Mouse (Mus musculus): Measurements from ENCODE around the gene Myh9. TPM values are rescaled to one million over a fixed set of nuclear protein-coding genes. Genes with fewer than 3 reads are reported as not detected.

The Myh9 gene
- polyA plus RNA-seq, 1 experiment from 2014 or later = 55.4 TPM

DNA sequence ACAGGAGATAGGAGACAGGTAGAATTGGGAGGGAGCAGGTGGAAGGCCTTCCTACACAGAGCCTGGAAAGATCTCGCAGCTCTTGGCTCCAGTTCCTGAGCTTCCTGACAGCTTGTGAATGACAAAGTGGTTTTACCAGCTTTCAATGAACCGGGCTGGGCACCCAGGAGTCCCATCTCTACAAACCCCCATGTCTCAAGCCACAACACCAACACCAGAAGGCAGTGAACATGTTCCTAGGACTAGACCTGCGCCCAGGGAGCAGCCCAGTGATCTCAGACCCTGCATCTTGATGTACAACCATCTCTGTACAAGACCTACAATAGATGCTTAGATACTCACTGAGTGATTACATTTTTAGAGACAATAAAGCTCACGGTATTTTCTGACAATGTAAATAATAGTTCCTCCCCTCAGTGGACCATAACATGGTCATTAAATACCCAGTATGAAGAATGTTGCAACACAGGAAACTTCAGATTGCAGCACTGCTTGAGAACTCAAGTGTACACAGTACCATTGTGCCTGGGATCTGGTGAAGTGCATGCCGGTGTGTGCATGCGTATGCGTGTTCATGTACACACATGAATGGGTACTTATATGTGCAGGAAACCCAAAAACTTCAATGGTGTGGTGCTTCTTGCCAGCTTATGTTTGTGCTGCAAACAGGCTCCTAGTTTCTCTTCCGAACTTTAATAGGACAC is 10.1 kb downstream of the Myh9 start:
- H3K9me3 ChIP-seq (ENCODE audit: low read length) = no peaks in the 10 kb centered on the region
- peaks cover 88% of the 10 kb centered on the region for H3K4me1 ChIP-seq (ENCODE audit: insufficient read depth, low read length)
- WGBS = 67% methylated on average over 8 of the region's 8 CpGs
- 0 out of 2 replicates have a peak overlapping the region, but pooled peaks have one; percentile 0 for H3K9ac ChIP-seq (replicated peaks; ENCODE audit: low read length)
- no peak overlapping the region for H3K4me3 ChIP-seq (ENCODE audit: low read length)
- H3K36me3 ChIP-seq (ENCODE audit: insufficient read depth, low read length) = peaks cover 7% of the 10 kb centered on the region; the same call in 1 of the 2 replicates
- peak overlapping the region; percentile 62 for H3K27ac ChIP-seq (ENCODE audit: low read length)
- no peak for ATAC-seq (ENCODE audit: low FRiP score, low TSS enrichment)
- no peaks in the 10 kb centered on the region for H3K27me3 ChIP-seq (ENCODE audit: insufficient read depth, low read length)
- no peak overlapping the region for H3K4me2 ChIP-seq (replicated peaks; ENCODE audit: low read depth, low read length)

DNA sequence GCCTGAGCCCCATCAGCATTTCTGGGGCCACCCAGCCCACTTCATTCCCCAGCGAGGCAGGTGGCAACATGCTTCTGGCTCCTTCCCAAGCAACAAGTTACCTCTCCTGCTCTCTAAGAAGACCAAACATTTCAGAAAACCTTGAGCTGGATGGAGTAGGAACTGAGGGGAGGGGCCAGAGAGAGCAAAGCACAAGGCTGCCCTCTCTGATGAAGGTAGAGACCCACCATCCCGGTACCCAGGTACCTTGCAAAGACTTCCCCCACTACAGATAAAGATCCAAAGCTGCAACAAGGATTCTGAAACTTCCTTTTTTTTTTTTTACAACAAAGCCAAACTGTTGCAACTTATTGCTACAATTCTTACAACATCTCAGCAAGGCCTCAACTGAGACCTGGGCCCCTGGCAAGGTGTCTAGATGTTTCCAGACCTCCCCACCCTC is 10.8 kb downstream of the Myh9 start:
- peak overlapping the region; percentile 62 for H3K27ac ChIP-seq (ENCODE audit: low read length)
- H3K4me2 ChIP-seq (replicated peaks; ENCODE audit: low read depth, low read length) = no peak overlapping the region
- no peak for ATAC-seq (ENCODE audit: low FRiP score, low TSS enrichment)
- WGBS = 74% methylated on average over 2 of the region's 2 CpGs
- H3K4me3 ChIP-seq (ENCODE audit: low read length) = no peak overlapping the region
- peaks cover 7% of the 10 kb centered on the region; the same call in 1 of the 2 replicates for H3K36me3 ChIP-seq (ENCODE audit: insufficient read depth, low read length)
- H3K4me1 ChIP-seq (ENCODE audit: insufficient read depth, low read length) = peaks cover 87% of the 10 kb centered on the region
- no peaks in the 10 kb centered on the region for H3K27me3 ChIP-seq (ENCODE audit: insufficient read depth, low read length)
- H3K9ac ChIP-seq (replicated peaks; ENCODE audit: low read length) = no peak overlapping the region
- no peaks in the 10 kb centered on the region for H3K9me3 ChIP-seq (ENCODE audit: low read length)

DNA sequence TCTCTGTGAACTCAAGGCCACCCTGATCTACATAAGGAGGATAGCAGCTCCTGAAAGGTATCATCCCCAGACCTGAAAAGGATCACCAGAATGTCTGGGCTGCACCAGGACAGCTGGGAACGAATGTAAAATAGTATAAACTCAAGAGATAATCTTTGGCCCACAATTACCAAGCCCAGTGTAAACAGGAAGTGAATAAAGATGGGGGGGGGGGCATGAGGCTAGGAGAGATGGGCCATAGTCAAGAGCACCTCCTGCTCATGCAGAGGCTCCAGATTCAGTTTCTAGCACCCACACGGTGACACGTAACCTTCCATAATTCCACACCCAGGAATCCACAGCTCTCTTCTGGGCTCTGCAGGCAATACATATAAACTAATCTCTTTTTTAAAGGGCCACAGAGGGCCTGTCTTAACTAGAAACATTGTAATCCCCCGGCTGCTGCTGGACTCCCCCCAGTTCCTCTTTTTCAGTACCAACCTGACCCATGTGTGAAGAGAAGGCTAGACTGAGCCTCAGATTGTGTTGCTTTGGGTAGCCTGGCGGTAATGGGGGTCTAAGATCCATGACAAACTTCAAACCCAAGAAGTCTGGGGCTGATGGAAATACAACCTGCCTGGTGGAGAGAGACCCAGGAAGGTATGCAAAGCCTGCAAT is 11.4 kb downstream of the Myh9 start:
- 83% methylated on average over 5 of the region's 5 CpGs for WGBS
- H3K9me3 ChIP-seq (ENCODE audit: low read length) = no peaks in the 10 kb centered on the region
- H3K36me3 ChIP-seq (ENCODE audit: insufficient read depth, low read length) = peaks cover 7% of the 10 kb centered on the region; the same call in 1 of the 2 replicates
- H3K4me1 ChIP-seq (ENCODE audit: insufficient read depth, low read length) = peaks cover 86% of the 10 kb centered on the region
- H3K9ac ChIP-seq (replicated peaks; ENCODE audit: low read length) = no peak overlapping the region
- H3K4me3 ChIP-seq (ENCODE audit: low read length) = no peak overlapping the region
- peak overlapping the region; percentile 62 for H3K27ac ChIP-seq (ENCODE audit: low read length)
- H3K4me2 ChIP-seq (replicated peaks; ENCODE audit: low read depth, low read length) = no peak overlapping the region
- H3K27me3 ChIP-seq (ENCODE audit: insufficient read depth, low read length) = no peaks in the 10 kb centered on the region
- no peak for ATAC-seq (ENCODE audit: low FRiP score, low TSS enrichment)

DNA sequence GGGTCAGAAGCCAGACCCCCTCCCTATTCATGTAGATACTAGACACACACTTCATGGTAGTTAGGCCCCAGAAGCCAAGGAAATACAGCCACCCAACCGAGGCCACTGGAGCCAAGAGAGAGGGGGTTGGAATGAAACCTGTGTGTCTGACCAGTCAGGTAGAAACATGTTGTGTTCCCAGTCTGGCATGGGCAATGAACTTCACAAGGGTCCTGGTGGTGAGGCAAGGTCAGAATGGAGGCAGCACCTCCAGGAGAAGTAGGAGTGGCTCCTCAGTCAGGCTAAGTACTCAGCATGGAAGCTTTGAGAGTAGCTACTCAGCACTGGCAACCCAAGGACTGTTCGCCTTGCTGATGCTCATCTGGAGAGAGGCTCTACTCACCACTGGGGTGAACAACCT is 12.4 kb downstream of the Myh9 start:
- Histone ChIP-seq H3K9me3 (ENCODE audit: low read length) (no peaks in the 10 kb centered on the region), H3K9ac (replicated peaks; ENCODE audit: low read length) (no peak overlapping the region), H3K36me3 (ENCODE audit: insufficient read depth, low read length) (peaks cover 7% of the 10 kb centered on the region; the same call in 1 of the 2 replicates), H3K4me3 (ENCODE audit: low read length) (no peak overlapping the region), H3K4me2 (replicated peaks; ENCODE audit: low read depth, low read length) (no peak overlapping the region), H3K27me3 (ENCODE audit: insufficient read depth, low read length) (no peaks in the 10 kb centered on the region), H3K27ac (ENCODE audit: low read length) (peak overlapping the region; percentile 85), H3K4me1 (ENCODE audit: insufficient read depth, low read length) (peaks cover 80% of the 10 kb centered on the region)
- ATAC-seq (ENCODE audit: low FRiP score, low TSS enrichment) = no peak; the same call in 1 of the 2 replicates
- WGBS = 70% methylated on average over 2 of the region's 2 CpGs

DNA sequence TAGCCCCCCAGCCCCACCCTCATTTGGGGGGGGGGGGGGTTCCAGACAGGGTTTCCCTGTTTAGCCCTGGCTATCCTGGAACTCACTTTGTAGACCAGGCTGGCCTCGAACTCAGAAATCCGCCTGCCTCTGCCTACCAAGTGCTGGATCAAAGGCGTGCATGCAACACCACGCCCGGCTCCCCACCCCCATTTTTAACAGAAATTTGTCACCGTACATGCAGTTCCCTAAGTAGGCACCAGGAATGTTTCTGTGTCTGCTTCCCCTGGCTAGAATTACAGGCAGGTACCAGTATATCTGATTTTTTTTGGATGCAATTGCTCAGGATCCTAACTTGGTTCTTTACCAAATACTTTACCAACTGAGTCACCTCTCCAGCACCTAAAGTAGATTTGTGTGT is 13.1 kb downstream of the Myh9 start:
- Histone ChIP-seq H3K4me2 (replicated peaks; ENCODE audit: low read depth, low read length) (no peak overlapping the region), H3K9me3 (ENCODE audit: low read length) (no peaks in the 10 kb centered on the region), H3K27ac (ENCODE audit: low read length) (peak overlapping the region; percentile 85), H3K27me3 (ENCODE audit: insufficient read depth, low read length) (no peaks in the 10 kb centered on the region), H3K4me3 (ENCODE audit: low read length) (no peak overlapping the region), H3K9ac (replicated peaks; ENCODE audit: low read length) (no peak overlapping the region), H3K4me1 (ENCODE audit: insufficient read depth, low read length) (peaks cover 80% of the 10 kb centered on the region), H3K36me3 (ENCODE audit: insufficient read depth, low read length) (peaks cover 7% of the 10 kb centered on the region; the same call in 1 of the 2 replicates)
- no peak for ATAC-seq (ENCODE audit: low FRiP score, low TSS enrichment)
- 94% methylated on average over 6 of the region's 6 CpGs for WGBS

DNA sequence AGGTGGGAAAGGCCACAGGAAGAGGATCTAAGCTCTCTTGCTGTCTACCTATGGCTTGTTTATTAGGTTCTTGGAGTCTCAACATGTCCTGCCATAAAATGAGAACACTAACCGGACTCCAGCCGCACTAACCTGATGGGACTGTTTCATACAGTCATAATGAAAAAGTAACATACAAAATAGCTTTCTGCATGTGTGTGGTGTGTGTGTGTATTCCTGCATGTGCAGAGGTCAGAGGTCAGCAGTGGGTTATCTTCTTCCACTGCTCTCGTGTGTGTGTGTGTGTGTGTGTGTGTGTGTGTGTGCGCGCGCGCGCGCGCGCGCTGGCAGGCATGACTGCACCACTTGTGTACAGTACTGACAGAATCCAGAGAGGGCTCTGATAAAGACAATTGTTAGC is 13.7 kb downstream of the Myh9 start:
- H3K27ac ChIP-seq (ENCODE audit: low read length) = peak overlapping the region; percentile 88
- H3K4me1 ChIP-seq (ENCODE audit: insufficient read depth, low read length) = peaks cover 80% of the 10 kb centered on the region
- peaks cover 7% of the 10 kb centered on the region; the same call in 1 of the 2 replicates for H3K36me3 ChIP-seq (ENCODE audit: insufficient read depth, low read length)
- H3K4me3 ChIP-seq (ENCODE audit: low read length) = no peak overlapping the region
- H3K9me3 ChIP-seq (ENCODE audit: low read length) = no peaks in the 10 kb centered on the region
- no peak for ATAC-seq (ENCODE audit: low FRiP score, low TSS enrichment)
- H3K4me2 ChIP-seq (replicated peaks; ENCODE audit: low read depth, low read length) = no peak overlapping the region; the same call in 1 of the 2 replicates
- WGBS = 89% methylated on average over 12 of the region's 12 CpGs
- no peaks in the 10 kb centered on the region for H3K27me3 ChIP-seq (ENCODE audit: insufficient read depth, low read length)
- peak overlapping the region; percentile 50; the same call in 1 of the 2 replicates for H3K9ac ChIP-seq (replicated peaks; ENCODE audit: low read length)

DNA sequence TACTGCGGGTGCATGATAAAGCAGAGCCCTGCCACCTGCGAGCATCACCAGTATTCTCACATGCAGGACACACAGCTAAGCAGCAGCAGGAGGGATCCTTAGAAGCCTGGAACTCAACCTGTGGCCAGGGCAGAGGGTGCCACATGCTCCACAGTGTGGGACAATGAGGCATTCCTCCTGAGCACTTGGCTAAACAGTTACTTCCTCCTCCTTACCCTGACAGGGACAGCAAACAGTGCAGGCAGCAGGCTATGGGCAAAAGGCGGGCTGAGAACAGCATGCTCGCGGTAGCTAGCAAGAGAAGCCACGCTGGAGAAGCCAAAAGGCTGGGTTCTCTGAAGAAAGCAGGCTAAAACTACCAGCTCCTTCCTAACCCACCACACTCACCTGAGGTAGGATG is 14.2 kb downstream of the Myh9 start:
- Histone ChIP-seq H3K4me1 (ENCODE audit: insufficient read depth, low read length) (peaks cover 81% of the 10 kb centered on the region), H3K27me3 (ENCODE audit: insufficient read depth, low read length) (no peaks in the 10 kb centered on the region), H3K4me3 (ENCODE audit: low read length) (no peak overlapping the region), H3K9me3 (ENCODE audit: low read length) (no peaks in the 10 kb centered on the region), H3K27ac (ENCODE audit: low read length) (peak overlapping the region; percentile 88), H3K36me3 (ENCODE audit: insufficient read depth, low read length) (peaks cover 7% of the 10 kb centered on the region; the same call in 1 of the 2 replicates), H3K9ac (replicated peaks; ENCODE audit: low read length) (peak overlapping the region; percentile 50; the same call in 1 of the 2 replicates), H3K4me2 (replicated peaks; ENCODE audit: low read depth, low read length) (peak overlapping the region; percentile 5)
- WGBS = 21% methylated on average over 6 of the region's 6 CpGs
- ATAC-seq (ENCODE audit: low FRiP score, low TSS enrichment) = peak; percentile 58

DNA sequence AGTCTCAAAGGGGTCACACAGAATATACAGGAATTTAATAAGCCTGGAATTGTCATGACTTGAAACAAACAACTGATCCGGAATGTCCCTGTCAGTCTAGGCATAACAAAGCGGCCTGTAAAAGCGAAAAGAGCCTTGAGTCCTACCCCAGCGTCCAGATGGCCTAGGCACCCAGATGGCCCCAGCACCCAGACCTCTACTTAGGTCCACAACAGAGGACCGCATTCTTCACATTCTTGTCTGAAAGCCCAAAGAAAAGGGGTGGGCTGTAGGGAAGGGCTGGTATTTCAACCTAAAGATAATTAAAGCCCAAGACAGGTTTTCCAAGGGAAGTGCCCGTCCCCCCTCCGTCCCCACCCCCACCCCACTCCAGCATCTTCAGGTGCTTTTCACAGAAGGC is 14.6 kb downstream of the Myh9 start:
- peak; percentile 37; the same call in 1 of the 2 replicates for ATAC-seq (ENCODE audit: low FRiP score, low TSS enrichment)
- peak overlapping the region; percentile 42 for H3K9ac ChIP-seq (replicated peaks; ENCODE audit: low read length)
- peak overlapping the region; percentile 5; the same call in 1 of the 2 replicates for H3K4me2 ChIP-seq (replicated peaks; ENCODE audit: low read depth, low read length)
- no peaks in the 10 kb centered on the region for H3K9me3 ChIP-seq (ENCODE audit: low read length)
- H3K4me3 ChIP-seq (ENCODE audit: low read length) = no peak overlapping the region
- peak overlapping the region; percentile 88 for H3K27ac ChIP-seq (ENCODE audit: low read length)
- H3K27me3 ChIP-seq (ENCODE audit: insufficient read depth, low read length) = no peaks in the 10 kb centered on the region
- WGBS = 21% methylated on average over 7 of the region's 7 CpGs
- peaks cover 7% of the 10 kb centered on the region; the same call in 1 of the 2 replicates for H3K36me3 ChIP-seq (ENCODE audit: insufficient read depth, low read length)
- H3K4me1 ChIP-seq (ENCODE audit: insufficient read depth, low read length) = peaks cover 81% of the 10 kb centered on the region

DNA sequence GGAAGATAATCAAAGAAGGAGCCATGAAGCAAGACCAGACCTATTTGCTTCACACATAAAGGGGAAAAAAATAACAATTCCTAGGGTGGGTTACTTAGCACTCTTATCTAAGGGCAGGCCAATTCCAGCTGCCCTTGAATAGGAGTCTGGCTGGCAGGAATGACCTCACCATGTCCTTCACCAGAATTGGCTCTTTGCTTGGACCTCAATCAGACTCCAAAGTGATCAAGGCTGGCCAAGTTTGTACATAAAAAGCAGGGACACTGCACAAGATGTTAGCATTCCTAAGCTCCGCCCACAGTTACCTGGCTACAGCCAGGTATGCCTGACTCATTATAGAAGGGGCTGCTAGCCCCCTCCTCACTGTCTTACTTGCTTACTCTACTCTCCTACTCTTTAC is 16.6 kb downstream of the Myh9 start:
- no peaks in the 10 kb centered on the region for H3K27me3 ChIP-seq (ENCODE audit: insufficient read depth, low read length)
- H3K4me1 ChIP-seq (ENCODE audit: insufficient read depth, low read length) = peaks cover 84% of the 10 kb centered on the region
- no peak overlapping the region for H3K27ac ChIP-seq (ENCODE audit: low read length)
- H3K36me3 ChIP-seq (ENCODE audit: insufficient read depth, low read length) = no peaks in the 10 kb centered on the region
- no peak overlapping the region for H3K4me2 ChIP-seq (replicated peaks; ENCODE audit: low read depth, low read length)
- no peak overlapping the region for H3K9ac ChIP-seq (replicated peaks; ENCODE audit: low read length)
- H3K4me3 ChIP-seq (ENCODE audit: low read length) = no peak overlapping the region
- H3K9me3 ChIP-seq (ENCODE audit: low read length) = no peaks in the 10 kb centered on the region
- WGBS = 100% methylated on average over 1 of the region's 1 CpGs
- ATAC-seq (ENCODE audit: low FRiP score, low TSS enrichment) = no peak

DNA sequence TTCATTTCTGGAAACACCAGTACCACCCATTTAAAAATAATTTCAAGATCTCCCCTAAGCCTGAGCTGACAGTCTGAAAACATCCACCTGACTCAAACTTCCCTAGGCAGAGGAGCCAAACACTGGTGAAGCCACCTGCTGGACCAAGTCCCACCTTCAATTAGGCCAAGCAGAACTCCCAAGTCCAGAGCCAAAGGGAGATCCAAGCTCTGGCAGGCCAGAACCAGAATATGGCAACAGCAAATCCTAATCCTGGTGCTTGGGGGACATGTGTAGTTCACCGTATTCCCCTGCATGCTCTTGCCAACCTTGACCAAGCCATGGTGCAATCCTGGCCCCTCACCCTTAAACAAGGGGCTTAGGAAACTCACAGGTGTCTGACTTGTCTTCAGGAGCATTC is 17.7 kb downstream of the Myh9 start:
- Histone ChIP-seq H3K4me1 (ENCODE audit: insufficient read depth, low read length) (peaks cover 84% of the 10 kb centered on the region), H3K27me3 (ENCODE audit: insufficient read depth, low read length) (no peaks in the 10 kb centered on the region), H3K27ac (ENCODE audit: low read length) (peak overlapping the region; percentile 73; the same call in 1 of the 2 replicates), H3K9ac (replicated peaks; ENCODE audit: low read length) (no peak overlapping the region), H3K9me3 (ENCODE audit: low read length) (no peaks in the 10 kb centered on the region), H3K36me3 (ENCODE audit: insufficient read depth, low read length) (no peaks in the 10 kb centered on the region), H3K4me3 (ENCODE audit: low read length) (no peak overlapping the region), H3K4me2 (replicated peaks; ENCODE audit: low read depth, low read length) (no peak overlapping the region)
- no peak for ATAC-seq (ENCODE audit: low FRiP score, low TSS enrichment)
- WGBS = 90% methylated on average over 1 of the region's 1 CpGs
